Mouse (Mus musculus) gastrocnemius, postnatal 36 days (tissue): ENCODE results near the gene Zbtb49. TPM values are rescaled to one million over a fixed set of nuclear protein-coding genes. Genes with fewer than 3 reads are reported as not detected.

ENCODE experiments used
- DNase-seq, 2 experiments: peaks; one replicate each; pipeline ENCODE4 v3.0.0; 2022
- intact Hi-C: fragments of 180-260 bp; cut with DNase I; formaldehyde crosslinking; loops from one replicate; pipeline ENCODE4 v1.15.1; 2025
- total RNA-seq, 2 experiments: library from RNA; stranded (reverse); gene quantifications; 2 replicates each; pipeline ENCODE4 v1.2.3; 2021

The Zbtb49 gene
- total RNA-seq, 2 experiments from 2014 or later, result 2.1 to 3.8 TPM

GRCm38 (mm10) chr5:38196821-38197481 is 23.3 kb downstream of the Zbtb49 start:
- intact Hi-C loops, result loop anchor here (5.0 kb wide), 1 partner anchor 90 kb away; no protein-coding TSS in a partner anchor
- no peak for DNase-seq

- DNase-seq, result no peak
- intact Hi-C loops, result loop anchor here (5.0 kb wide), 1 partner anchor 89 kb away; no protein-coding TSS in a partner anchor
These were observed 24.3 kb downstream of the Zbtb49 start for GRCm38 (mm10) chr5:38195941-38196340.

GRCm38 (mm10) chr5:38194946-38195345 is 25.3 kb downstream of the Zbtb49 start:
- DNase-seq, result no peak
- intact Hi-C loops, result loop anchor here (5.0 kb wide), 2 partner anchors 88 to 98 kb away; no protein-coding TSS in a partner anchor

DNA sequence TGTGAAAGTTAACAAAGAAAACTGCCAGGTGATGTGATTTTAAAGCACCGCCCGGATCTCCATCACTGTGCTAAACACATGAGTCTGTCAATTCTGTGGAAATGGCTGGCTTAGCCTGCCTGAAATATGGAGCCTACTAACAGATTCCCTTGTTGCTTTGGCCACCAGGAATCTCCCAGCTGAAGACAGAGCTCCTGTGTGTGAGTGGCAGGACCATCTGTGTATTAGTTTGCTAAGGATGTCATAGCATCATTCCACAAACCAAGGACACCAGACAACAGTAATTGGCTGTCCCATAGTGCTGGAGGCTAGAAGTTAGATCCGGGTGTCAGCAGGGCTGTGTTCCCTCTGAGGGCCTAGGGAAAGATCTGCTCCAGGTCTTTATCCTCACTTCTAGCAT is 29.4 kb downstream of the Zbtb49 start:
- intact Hi-C loops, result loop anchor here (5.0 kb wide), 1 partner anchor 94 kb away; no protein-coding TSS in a partner anchor
- DNase-seq, result no peak

GRCm38 (mm10) chr5:38187006-38187405 is 33.3 kb downstream of the Zbtb49 start:
- DNase-seq, result no peak
- intact Hi-C loops, result no loop called here

GRCm38 (mm10) chr5:38184688-38185285 is 35.5 kb downstream of the Zbtb49 start:
- intact Hi-C loops, result no loop called here
- no peak for DNase-seq

DNA sequence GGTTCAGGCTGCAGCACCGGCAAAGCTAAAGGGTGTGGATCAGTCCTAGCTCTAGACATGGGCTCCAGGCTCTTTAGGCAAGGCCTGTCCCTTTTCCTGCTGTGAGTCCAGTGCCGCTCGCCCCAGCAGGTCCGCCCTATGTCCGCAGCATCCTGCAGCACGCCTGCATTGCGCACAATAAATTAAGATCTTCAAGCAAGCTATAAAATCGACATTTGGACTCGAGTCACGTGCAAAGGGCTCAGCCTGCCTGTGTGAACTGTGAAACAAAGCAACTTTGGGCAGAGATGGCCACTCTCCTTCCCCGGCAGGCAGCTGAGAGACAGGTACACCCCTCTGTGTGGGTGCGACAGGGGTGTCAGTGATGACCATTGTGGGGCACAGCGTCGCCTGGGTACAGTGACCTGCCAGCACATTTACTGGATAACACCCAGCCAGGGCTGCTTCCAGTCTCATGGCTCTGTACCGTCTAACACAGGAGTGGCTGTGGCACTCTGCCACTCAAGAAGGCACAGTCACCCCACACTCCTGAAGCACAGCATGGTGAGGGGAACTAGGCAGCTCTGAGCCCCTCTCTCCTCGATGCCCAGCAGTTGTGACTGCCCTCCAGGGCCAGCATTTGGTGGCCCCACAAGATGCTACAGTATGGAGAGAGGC is 45.9 kb downstream of the Zbtb49 start:
- intact Hi-C loops, result no loop called here
- DNase-seq, result no peak

- intact Hi-C loops, result no loop called here
- no peak for DNase-seq
These were observed 46.5 kb downstream of the Zbtb49 start for GRCm38 (mm10) chr5:38173766-38174165.

DNA sequence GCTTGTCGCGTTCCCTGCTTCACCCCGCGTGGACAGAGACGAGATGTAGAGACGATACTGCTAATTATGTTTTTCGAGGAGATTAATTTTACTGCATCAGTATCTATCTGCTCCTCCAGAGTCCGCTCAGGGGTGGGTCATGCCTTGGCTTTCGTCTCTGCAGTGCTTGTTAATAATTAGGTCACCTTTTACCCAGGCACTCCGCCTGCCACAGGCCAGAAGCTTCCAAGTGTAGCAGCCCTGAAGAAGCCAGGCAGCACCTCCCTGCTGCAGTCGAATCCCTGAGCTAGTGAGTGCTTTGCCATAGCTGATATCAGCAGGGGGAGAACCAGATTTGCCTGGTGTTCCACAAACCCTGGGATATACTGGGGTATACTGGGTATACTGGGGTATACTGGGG is 51.8 kb downstream of the Zbtb49 start:
- intact Hi-C loops, result loop anchor here (5.0 kb wide), 1 partner anchor 876 kb away; no protein-coding TSS in a partner anchor
- DNase-seq, result no peak

- no peak for DNase-seq
- intact Hi-C loops, result no loop called here
These were observed 60.4 kb downstream of the Zbtb49 start, which contains the start of gene Nsg1 for GRCm38 (mm10) chr5:38159634-38160413. Nsg1 (minus strand) TSS chr5:38159907.

DNA sequence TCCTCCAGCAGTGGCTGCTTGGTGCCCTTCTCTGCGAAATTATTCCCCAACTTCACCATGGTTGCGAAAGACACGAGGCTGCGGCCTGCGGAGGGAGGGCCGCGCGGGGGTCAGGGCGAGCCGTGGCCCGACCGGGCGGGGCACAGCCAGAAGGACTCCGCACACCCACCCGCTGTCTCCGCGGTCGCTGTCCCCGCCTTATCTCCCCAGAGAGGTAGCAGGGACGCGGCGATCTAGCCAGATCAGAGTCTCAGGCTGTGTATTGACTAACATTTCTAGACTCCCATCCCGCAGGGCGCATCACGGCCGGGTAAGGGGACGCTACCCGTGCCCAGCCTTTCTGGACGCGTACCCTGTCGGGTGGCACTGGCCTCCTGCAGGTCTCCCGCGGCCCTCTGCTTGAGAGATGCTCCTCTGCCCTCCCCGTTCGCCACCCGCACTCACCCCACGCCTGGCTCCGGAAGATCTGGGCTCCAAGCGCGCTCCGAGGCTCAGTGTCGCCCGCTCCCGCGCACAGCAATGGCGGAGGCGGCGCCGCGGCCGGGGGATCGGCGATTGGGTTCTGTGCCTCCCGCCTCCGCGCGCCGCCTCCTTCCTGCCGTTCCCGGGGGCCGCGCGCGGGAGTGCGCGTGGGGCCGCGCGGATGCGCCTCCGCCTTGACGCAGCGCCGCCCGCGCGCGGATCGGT is 61.2 kb downstream of the Zbtb49 start:
- peak; percentile 29 to 37 for DNase-seq
- intact Hi-C loops, result no loop called here

GRCm38 (mm10) chr5:38158501-38158946 is 61.7 kb downstream of the Zbtb49 start:
- no peak for DNase-seq
- intact Hi-C loops, result no loop called here

DNA sequence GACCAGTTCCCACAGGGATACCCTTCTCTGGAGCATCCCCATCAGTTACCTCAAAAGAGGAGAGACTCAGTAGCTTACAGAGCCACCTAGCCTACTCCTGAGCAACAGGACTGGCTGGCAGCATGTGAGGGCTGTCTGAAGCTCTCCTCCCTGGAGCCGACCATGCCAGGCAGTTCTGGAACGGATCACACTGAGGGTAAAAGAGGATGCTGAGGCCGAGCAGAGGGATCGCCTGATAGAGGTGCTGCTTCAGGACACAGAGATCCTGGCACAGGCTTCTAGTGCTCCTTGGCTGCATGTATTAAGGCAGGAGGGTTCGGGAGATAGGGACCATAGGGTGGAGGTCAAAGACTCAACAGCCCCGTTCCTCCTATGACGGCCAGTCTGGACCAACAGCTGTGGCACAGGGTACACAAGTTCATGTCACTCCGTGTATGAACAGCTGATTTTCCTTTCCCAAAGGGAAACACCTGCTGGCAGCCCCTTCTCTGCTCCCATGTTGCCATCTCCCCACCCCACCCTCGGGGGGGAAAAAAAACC is 62.7 kb downstream of the Zbtb49 start:
- DNase-seq, result no peak
- intact Hi-C loops, result no loop called here

- intact Hi-C loops, result no loop called here
- DNase-seq, result no peak
These were observed 66.6 kb downstream of the Zbtb49 start for GRCm38 (mm10) chr5:38153636-38154035.

GRCm38 (mm10) chr5:38152201-38153108 is 67.8 kb downstream of the Zbtb49 start:
- intact Hi-C loops, result no loop called here
- DNase-seq, result no peak

- intact Hi-C loops, result no loop called here
- DNase-seq, result no peak
These were observed 69.0 kb downstream of the Zbtb49 start for GRCm38 (mm10) chr5:38151264-38151663.

- intact Hi-C loops, result no loop called here
- DNase-seq, result no peak
These were observed 73.7 kb downstream of the Zbtb49 start for GRCm38 (mm10) chr5:38146524-38146923.

GRCm38 (mm10) chr5:38140893-38141292 is 79.4 kb downstream of the Zbtb49 start:
- DNase-seq, result no peak
- intact Hi-C loops, result no loop called here
